In the genomic region with DNA sequence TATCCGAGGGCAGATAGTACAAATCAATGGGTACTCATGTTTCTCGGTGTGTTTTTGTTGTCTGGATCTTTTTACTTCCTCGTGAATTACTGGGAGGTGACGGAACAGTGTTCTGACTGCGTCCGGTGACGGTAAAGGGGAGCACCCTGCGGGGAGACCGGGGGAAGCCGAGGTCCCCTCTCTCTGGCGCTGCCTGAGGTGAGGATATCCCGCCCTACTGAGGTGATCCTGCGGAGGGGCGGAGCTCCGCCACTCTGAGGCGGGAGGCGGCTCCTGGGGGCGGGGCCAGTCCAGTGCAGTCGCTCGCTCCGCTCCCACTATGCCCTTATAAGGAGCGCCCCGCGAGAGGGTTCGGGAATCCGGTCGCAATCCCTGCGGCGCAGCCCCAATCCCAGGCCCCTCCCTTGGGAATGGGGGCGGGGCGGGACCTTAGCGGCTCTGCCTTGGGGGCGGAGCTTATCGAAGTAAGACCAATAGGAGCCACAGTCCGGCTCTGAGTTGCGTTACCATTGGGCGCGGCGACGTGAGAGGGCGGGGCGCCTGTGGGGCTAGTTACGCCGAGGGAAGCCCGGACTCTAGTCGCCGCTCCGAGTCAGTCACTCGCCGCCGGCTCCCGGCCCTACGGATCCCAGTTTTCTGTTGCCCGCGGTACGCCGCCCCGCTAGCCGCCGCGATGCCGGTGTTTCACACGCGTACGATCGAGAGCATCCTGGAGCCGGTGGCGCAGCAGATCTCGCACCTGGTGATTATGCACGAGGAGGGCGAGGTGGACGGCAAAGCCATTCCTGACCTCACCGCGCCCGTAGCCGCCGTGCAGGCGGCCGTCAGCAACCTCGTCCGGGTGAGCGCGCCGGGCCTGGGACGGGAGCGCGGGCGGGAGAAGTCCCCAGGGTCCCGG, we compare ENCODE assay signal across 7 mouse cellular contexts. TPM values are rescaled to one million over a fixed set of nuclear protein-coding genes. Genes with fewer than 3 reads are reported as not detected.
A peak's percentile ranks its signal among the peaks of the same experiment; 100 is the strongest.
DNase-seq lines count a peak whose midpoint lies in the region; ATAC-seq lines count a peak whose summit lies in the region.

Gene Vcl (plus strand): TSS at position 551 of the 898 bp plus-strand sequence.

- H3K27me3 ChIP-seq in embryonic facial prominence, embryonic 11.5 days (ENCODE audit: control insufficient read depth, insufficient read depth, low read length): no peaks in the 10 kb centered on the region
- no peaks in the 10 kb centered on the region for H3K27me3 ChIP-seq in limb, embryonic 10.5 days (ENCODE audit: low read depth, poor library complexity, severe bottlenecking)
- no peaks in the 10 kb centered on the region for H3K27me3 ChIP-seq in midbrain, embryonic 13.5 days

- peak within 1 kb of the TSS; percentile 79 for H3K4me2 ChIP-seq in embryonic facial prominence, embryonic 11.5 days (ENCODE audit: low read depth, low read length)
- H3K4me2 ChIP-seq in midbrain, embryonic 13.5 days (replicated peaks): peak within 1 kb of the TSS; percentile 72

- peak; percentile 100 for DNase-seq in adrenal gland, postnatal 14 days
- DNase-seq in embryonic facial prominence, embryonic 11.5 days (ENCODE audit: low spot score): peak; percentile 100
- peak; percentile 100 for DNase-seq in kidney, adult 11 months
- peak; percentile 99 for DNase-seq in limb, embryonic 10.5 days (ENCODE audit: low spot score)
- peak; percentile 96 for DNase-seq in spleen, adult 12 weeks (ENCODE audit: low spot score)

- peak; percentile 99 for ATAC-seq in embryonic facial prominence, embryonic 11.5 days (replicated peaks; ENCODE audit: insufficient number of reproducible peaks, low FRiP score, low TSS enrichment, low read depth)
- peak; percentile 71 for ATAC-seq in granulocyte monocyte progenitor cell, adult 5-6 weeks (replicated peaks; ENCODE audit: poor library complexity, severe bottlenecking)
- peak; percentile 100 for ATAC-seq in midbrain, embryonic 13.5 days

- peak within 1 kb of the TSS; percentile 83 for H3K9ac ChIP-seq in embryonic facial prominence, embryonic 11.5 days (replicated peaks; ENCODE audit: low read length)
- H3K9ac ChIP-seq in midbrain, embryonic 13.5 days (replicated peaks): peak within 1 kb of the TSS; percentile 79

- peak within 1 kb of the TSS; percentile 80 for H3K27ac ChIP-seq in embryonic facial prominence, embryonic 11.5 days (replicated peaks; ENCODE audit: low read depth, low read length)
- H3K27ac ChIP-seq in limb, embryonic 10.5 days: peak within 1 kb of the TSS; percentile 94
- H3K27ac ChIP-seq in midbrain, embryonic 13.5 days: peak within 1 kb of the TSS; percentile 84

- peak within 1 kb of the TSS; percentile 82 for H3K4me3 ChIP-seq in embryonic facial prominence, embryonic 11.5 days (ENCODE audit: low read depth, low read length)
- H3K4me3 ChIP-seq in limb, embryonic 10.5 days: peak within 1 kb of the TSS; percentile 91
- peak within 1 kb of the TSS; percentile 80 for H3K4me3 ChIP-seq in midbrain, embryonic 13.5 days (replicated peaks)

- 1% methylated on average over 78 of the region's 89 CpGs for WGBS in embryonic facial prominence, embryonic 11.5 days
- WGBS in limb, embryonic 10.5 days: under 1% methylated on average over 89 of the region's 89 CpGs
- WGBS in midbrain, embryonic 13.5 days: under 1% methylated on average over 89 of the region's 89 CpGs

- no peaks in the 10 kb centered on the region for H3K9me3 ChIP-seq in embryonic facial prominence, embryonic 11.5 days (replicated peaks; ENCODE audit: control insufficient read depth, low read length)
- H3K9me3 ChIP-seq in limb, embryonic 10.5 days (replicated peaks): no peaks in the 10 kb centered on the region
- H3K9me3 ChIP-seq in midbrain, embryonic 13.5 days: no peaks in the 10 kb centered on the region

- H3K36me3 ChIP-seq in embryonic facial prominence, embryonic 11.5 days (replicated peaks; ENCODE audit: control insufficient read depth, insufficient read depth, low read depth, low read length): no peaks in the 10 kb centered on the region
- H3K36me3 ChIP-seq in limb, embryonic 10.5 days: no peaks in the 10 kb centered on the region
- no peaks in the 10 kb centered on the region for H3K36me3 ChIP-seq in midbrain, embryonic 13.5 days

- no peaks in the 10 kb centered on the region for H3K4me1 ChIP-seq in embryonic facial prominence, embryonic 11.5 days (ENCODE audit: control insufficient read depth, insufficient read depth, low read length)
- H3K4me1 ChIP-seq in limb, embryonic 10.5 days: peaks cover 31% of the 10 kb centered on the region
- peaks cover 18% of the 10 kb centered on the region for H3K4me1 ChIP-seq in midbrain, embryonic 13.5 days (replicated peaks)

RNA-seq across cellular contexts. Expression of gene Vcl, which starts in this region (rescaled TPM):
- total RNA-seq in adrenal gland, postnatal 14 days (2021): 93.6 and 93.9 TPM in 2 replicates
- polyA plus RNA-seq in embryonic facial prominence, embryonic 11.5 days (2014; fragmentation: Nextera tagmentation; extraction: Ambion mirVana): 40.4 and 43.8 TPM in 2 replicates
- 29.0 and 29.8 TPM in 2 replicates for total RNA-seq in granulocyte monocyte progenitor cell, adult 5-6 weeks (2014; fragmentation: Nextera tagmentation)
- 25.2 and 25.4 TPM in 2 replicates for total RNA-seq in granulocyte monocyte progenitor cell, adult 5-6 weeks (2017)
- polyA plus RNA-seq in limb, embryonic 10.5 days (2016; fragmentation: Nextera tagmentation; extraction: Ambion mirVana): 38.2 and 42.4 TPM in 2 replicates
- polyA plus RNA-seq in midbrain, embryonic 13.5 days (2015; fragmentation: Nextera tagmentation; extraction: Ambion mirVana): 9.7 and 11.2 TPM in 2 replicates

Comparison
In these comparisons a context has a peak if more than half of its experiments do, and no peak if none do; other contexts are left out.
1. Peak in every context shown above with its lines: DNase-seq, ATAC-seq, H3K4me3 ChIP-seq and H3K27ac ChIP-seq.